13 mouse cellular contexts compared by ENCODE assay signal in genomic region chr11:114567814-114568800, GRCm38 (mm10).
DNase-seq lines count a peak whose midpoint lies in the region; ATAC-seq and TF ChIP-seq lines count a peak whose summit lies in the region.
"Had no signal": no experiment of that assay in that cellular context is flagged by ENCODE, and none has a peak within 500 bp of the region (broad histone marks: within the 10 kb centered on the region; RNA-seq: fewer than 3 reads in every experiment).

No protein-coding gene starts in this region.

- no peak for TF ChIP-seq CTCF in midbrain, postnatal 0 days (IDR thresholded peaks at IDR 0.05)

- peaks cover 32% of the 10 kb centered on the region for H3K4me1 ChIP-seq in midbrain, embryonic 10.5 days
- H3K4me1 ChIP-seq in midbrain, postnatal 0 days (ENCODE audit: insufficient read depth, low read length): no peaks in the 10 kb centered on the region
- peaks cover 21% of the 10 kb centered on the region for H3K4me1 ChIP-seq in embryonic facial prominence, embryonic 13.5 days
- peaks cover 21% of the 10 kb centered on the region for H3K4me1 ChIP-seq in limb, embryonic 11.5 days (ENCODE audit: control insufficient read depth, insufficient read depth, low read length)

- H3K4me3 ChIP-seq in midbrain, embryonic 10.5 days: peak overlapping the region; percentile 29; the same call in 1 of the 2 replicates
- H3K4me3 ChIP-seq in midbrain, postnatal 0 days (ENCODE audit: low read depth, low read length): no peak overlapping the region
- no peak overlapping the region for H3K4me3 ChIP-seq in embryonic facial prominence, embryonic 13.5 days
- no peak overlapping the region for H3K4me3 ChIP-seq in limb, embryonic 11.5 days (ENCODE audit: low read depth, low read length)

- no peak overlapping the region for H3K9ac ChIP-seq in midbrain, postnatal 0 days (replicated peaks; ENCODE audit: low read length, poor library complexity, severe bottlenecking)
- no peak overlapping the region for H3K9ac ChIP-seq in embryonic facial prominence, embryonic 13.5 days
- peak overlapping the region; percentile 27; the same call in 1 of the 2 replicates for H3K9ac ChIP-seq in limb, embryonic 11.5 days (ENCODE audit: low read length)

- DNase-seq in midbrain, embryonic 10.5 days (ENCODE audit: low spot score): peak; percentile 44
- DNase-seq in midbrain, postnatal 0 days (ENCODE audit: low spot score): no peak
- peak; percentile 45 for DNase-seq in limb, embryonic 11.5 days (ENCODE audit: low spot score)
- DNase-seq in retina, embryonic 14.5 days (ENCODE audit: low spot score): peak; percentile 39
- no peak for DNase-seq in cerebellum, postnatal 10 days
- no peak for DNase-seq in kidney, adult 8-10 months
- no peak for DNase-seq in yolk sac, embryonic 10.5 days (ENCODE audit: low spot score)
- DNase-seq: adrenal gland, adult 2 months; cerebellum, adult 11 months; heart, postnatal 4 days; left cerebral cortex, postnatal 4 days had no signal

- 4% methylated on average over 21 of the region's 21 CpGs for WGBS in midbrain, embryonic 10.5 days
- WGBS in midbrain, postnatal 0 days: 20% methylated on average over 21 of the region's 21 CpGs
- WGBS in embryonic facial prominence, embryonic 13.5 days: 7% methylated on average over 21 of the region's 21 CpGs
- WGBS in limb, embryonic 11.5 days: 6% methylated on average over 21 of the region's 21 CpGs

- H3K9me3 ChIP-seq in midbrain, embryonic 10.5 days (replicated peaks): peaks cover 12% of the 10 kb centered on the region; the same call in 1 of the 2 replicates
- no peaks in the 10 kb centered on the region for H3K9me3 ChIP-seq in midbrain, postnatal 0 days (ENCODE audit: low read length)
- H3K9me3 ChIP-seq in embryonic facial prominence, embryonic 13.5 days: peaks cover 5% of the 10 kb centered on the region; the same call in 1 of the 2 replicates
- no peaks in the 10 kb centered on the region for H3K9me3 ChIP-seq in limb, embryonic 11.5 days (ENCODE audit: control insufficient read depth, low read length)

- H3K27me3 ChIP-seq in midbrain, embryonic 10.5 days (ENCODE audit: low read depth, poor library complexity, severe bottlenecking): peaks cover 51% of the 10 kb centered on the region
- H3K27me3 ChIP-seq in midbrain, postnatal 0 days (ENCODE audit: insufficient read depth, low read length): peaks cover 4% of the 10 kb centered on the region; the same call in 1 of the 2 replicates
- peaks cover 25% of the 10 kb centered on the region for H3K27me3 ChIP-seq in embryonic facial prominence, embryonic 13.5 days
- H3K27me3 ChIP-seq in limb, embryonic 11.5 days (ENCODE audit: control insufficient read depth, insufficient read depth, low read length): no peaks in the 10 kb centered on the region

- no peak for ATAC-seq in midbrain, postnatal 0 days (ENCODE audit: low FRiP score)
- ATAC-seq in embryonic facial prominence, embryonic 13.5 days (ENCODE audit: insufficient number of reproducible peaks, insufficient read depth, low FRiP score, low TSS enrichment, low read depth): no peak
- ATAC-seq in limb, embryonic 11.5 days (ENCODE audit: insufficient number of reproducible peaks, low FRiP score, low TSS enrichment, low read depth): no peak
- ATAC-seq: lung, postnatal 0 days had no signal

- no peaks in the 10 kb centered on the region for H3K36me3 ChIP-seq in midbrain, embryonic 10.5 days
- H3K36me3 ChIP-seq in midbrain, postnatal 0 days (ENCODE audit: insufficient read depth, low read length): no peaks in the 10 kb centered on the region
- no peaks in the 10 kb centered on the region for H3K36me3 ChIP-seq in embryonic facial prominence, embryonic 13.5 days
- H3K36me3 ChIP-seq in limb, embryonic 11.5 days (ENCODE audit: control insufficient read depth, insufficient read depth, low read length): no peaks in the 10 kb centered on the region

- H3K27ac ChIP-seq in midbrain, embryonic 10.5 days (replicated peaks): peak overlapping the region; percentile 57
- no peak overlapping the region for H3K27ac ChIP-seq in midbrain, postnatal 0 days (ENCODE audit: low read depth, low read length)
- H3K27ac ChIP-seq in embryonic facial prominence, embryonic 13.5 days: no peak overlapping the region
- peak overlapping the region; percentile 47 for H3K27ac ChIP-seq in limb, embryonic 11.5 days (replicated peaks; ENCODE audit: low read depth, low read length)

- no peak overlapping the region for H3K4me2 ChIP-seq in midbrain, postnatal 0 days (ENCODE audit: low read depth, low read length, poor library complexity, severe bottlenecking)
- peak overlapping the region; percentile 34 for H3K4me2 ChIP-seq in embryonic facial prominence, embryonic 13.5 days
- peak overlapping the region; percentile 34 for H3K4me2 ChIP-seq in limb, embryonic 11.5 days (ENCODE audit: low read depth, severe bottlenecking)

Comparison
In these comparisons a context has a peak if more than half of its experiments do, and no peak if none do; other contexts are left out.
1. DNase-seq: peak in midbrain, embryonic 10.5 days (single experiment), limb, embryonic 11.5 days (single experiment) and retina, embryonic 14.5 days (single experiment); none in midbrain, postnatal 0 days (single experiment), cerebellum, postnatal 10 days (0 of 2), kidney, adult 8-10 months (0 of 2) and yolk sac, embryonic 10.5 days (single experiment).
2. H3K27ac ChIP-seq: peak in midbrain, embryonic 10.5 days (single experiment) and limb, embryonic 11.5 days (single experiment); none in midbrain, postnatal 0 days (single experiment) and embryonic facial prominence, embryonic 13.5 days (single experiment).